Mouse (Mus musculus): ENCODE data around the gene Tmed4.
"Not testable (repeated sequence)": the region's sequence is repeated elsewhere in the genome, so short reads cannot be mapped to it uniquely, and the experiment has no call there.

The Tmed4 gene

DNA sequence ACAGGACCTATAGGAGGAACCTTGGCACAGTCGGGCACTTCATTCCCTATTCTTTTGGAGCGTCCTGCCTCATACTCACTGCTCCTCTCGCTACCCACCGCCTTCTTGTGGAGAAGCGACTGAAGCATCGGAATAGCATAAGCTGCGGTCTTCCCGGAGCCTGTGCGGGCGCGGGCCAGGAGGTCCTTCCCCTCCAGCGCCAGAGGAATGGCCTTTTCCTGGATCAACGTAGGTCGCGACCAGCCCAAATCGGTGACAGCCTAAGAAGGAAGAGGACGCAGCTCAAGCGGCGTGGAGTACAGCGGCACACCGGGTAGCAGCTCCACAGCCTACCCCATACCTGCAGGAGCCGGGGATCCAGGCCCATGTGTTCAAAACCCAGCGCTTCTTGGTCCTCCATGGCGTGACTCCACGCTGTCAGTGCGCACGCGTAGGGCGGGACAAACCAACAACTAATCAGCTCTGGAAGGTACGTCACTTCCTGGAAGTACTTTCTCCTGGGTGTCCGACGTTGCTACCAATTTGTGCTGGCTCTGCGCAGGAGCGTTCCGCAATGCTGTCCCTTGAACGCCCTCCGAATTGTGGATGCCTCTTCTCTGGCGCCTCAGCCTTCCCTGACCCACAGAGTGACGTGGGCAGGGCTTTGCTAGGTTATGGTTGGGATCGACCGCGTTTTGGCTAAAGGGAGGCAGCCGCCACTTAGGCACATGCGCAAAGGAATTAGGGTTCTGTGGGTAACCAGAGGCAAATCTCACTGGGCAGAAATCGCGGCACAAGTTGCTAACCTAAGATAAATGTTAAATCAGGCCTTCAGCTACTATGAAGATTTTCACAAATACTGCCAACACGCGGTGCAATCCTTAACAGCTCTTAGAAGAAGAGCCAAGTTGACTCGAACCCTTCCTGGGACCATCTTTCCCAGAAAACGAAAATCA is 7.1 kb downstream of the Tmed4 start, which contains the start of gene Ddx56:
Ddx56 (minus strand) TSS at position 453 of the 935 bp plus-strand sequence.
- DNase-seq = peak; percentile 87

DNA sequence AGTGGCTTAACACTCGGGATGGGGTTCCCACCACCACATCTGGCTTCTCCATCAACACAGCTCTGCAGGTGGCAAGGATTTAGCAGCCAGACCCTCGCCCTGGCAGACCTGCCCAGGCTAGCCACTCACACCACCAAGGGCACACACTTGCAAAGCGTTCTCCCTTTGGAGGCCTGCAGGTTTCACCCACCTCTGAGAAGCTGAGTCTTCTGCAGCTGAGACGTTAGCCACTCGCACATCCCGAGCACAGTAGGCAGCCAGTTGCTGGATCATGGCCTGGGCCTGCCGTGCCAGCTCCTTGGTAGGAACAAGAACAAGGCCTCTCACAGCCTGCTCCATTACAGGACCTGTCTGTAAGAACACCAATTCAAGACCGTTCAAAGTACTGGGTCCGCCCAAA is 8.0 kb downstream of the Tmed4 start:
- DNase-seq = no peak

DNA sequence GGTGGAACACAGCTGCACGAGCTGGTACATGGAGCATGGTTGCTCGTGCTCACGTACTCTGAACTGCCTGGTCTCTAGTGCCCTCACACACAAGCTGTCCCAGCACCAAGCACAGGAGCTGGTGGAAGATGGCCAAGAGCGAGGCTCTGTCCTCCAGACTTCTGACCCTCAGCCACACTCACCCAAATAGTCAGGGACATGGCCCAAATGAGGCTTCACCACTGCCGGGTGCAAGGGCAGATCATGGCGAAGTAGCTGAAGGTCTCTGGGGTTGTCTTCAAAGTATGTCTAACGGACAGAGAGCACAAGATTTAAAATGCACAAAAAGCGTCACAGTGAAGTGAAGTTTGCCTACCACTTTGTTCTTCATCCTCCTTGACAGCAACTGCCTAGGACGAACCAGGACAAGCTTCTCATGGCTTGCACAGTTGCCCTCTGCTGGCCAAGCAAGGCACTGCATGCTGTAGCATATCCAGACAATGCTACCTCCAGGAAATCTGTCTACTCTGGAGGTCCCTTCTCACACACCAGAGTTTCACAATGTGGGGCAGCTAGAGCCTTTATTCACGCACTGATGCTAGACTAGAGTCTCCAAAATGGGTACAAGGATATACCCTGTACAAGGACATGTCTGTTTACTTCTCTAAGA is 13.1 kb downstream of the Tmed4 start:
- peak; percentile 85 for DNase-seq

DNA sequence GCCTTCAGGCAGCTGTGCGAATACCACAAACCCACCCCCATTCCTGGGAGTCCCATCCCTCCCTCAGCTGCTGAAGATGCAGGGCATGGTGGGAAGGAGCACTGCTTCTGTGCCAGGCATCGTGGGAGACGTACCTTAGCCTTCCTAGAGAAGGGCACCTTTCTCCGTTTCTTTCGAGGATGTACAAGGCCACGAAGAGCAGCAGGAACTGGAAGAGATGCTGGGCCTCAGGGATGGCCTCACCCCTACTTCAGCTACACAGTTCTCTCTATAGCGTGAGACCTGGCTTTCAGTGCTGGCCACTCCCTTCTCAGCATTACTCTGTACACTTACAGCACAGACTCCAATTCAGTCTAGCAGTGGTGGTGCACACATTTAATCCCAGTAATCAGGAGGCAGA is 15.3 kb downstream of the Tmed4 start:
- DNase-seq = no peak

DNA sequence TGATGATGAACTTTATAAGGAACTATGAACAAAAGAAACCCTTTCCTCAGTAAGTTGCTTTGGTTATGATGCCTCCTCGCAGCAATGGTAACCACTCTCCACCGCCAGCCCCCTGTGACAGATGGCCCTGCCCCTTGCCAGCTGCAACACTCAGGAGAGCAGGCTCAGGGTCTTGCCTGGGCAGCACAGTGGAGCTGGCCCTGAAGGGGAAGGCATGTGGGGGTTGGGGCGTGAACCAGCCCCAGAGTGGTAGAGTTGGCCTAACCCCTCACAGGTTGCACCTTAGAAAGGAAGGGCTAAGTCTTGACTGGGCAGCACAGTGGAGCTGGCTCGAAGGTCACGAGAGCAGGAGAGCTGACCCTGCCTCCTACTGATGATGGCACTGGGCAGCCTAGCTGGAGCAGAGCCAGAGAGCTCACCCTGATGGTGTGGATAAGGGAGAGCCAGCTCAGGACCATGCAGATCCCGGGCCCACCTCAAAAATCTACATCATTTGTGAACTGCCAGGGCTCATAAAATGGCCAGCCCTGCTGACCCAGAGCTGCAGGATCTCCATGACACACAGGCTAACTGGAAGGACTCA is 18.1 kb downstream of the Tmed4 start:
- DNase-seq = no peak

DNA sequence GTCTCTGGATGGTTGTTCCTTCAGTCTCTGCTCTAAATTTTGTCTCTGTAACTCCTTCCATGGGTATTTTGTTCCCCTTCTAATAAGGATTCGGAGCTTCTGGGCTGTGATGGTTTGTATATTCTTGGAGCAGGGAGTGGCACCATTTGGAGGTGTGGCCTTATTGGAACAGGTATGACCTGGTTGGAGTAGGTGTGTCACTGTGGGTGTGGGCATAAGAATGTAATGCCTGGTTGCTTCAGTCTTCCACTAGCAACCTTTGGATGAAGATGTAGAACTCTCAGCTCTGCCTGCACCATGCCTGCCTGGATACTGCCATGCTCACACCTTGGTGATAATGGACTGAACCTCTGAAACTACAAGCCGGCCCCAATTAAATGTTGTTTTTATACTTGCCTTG is 20.1 kb downstream of the Tmed4 start:
- not testable (repeated sequence) for DNase-seq

DNA sequence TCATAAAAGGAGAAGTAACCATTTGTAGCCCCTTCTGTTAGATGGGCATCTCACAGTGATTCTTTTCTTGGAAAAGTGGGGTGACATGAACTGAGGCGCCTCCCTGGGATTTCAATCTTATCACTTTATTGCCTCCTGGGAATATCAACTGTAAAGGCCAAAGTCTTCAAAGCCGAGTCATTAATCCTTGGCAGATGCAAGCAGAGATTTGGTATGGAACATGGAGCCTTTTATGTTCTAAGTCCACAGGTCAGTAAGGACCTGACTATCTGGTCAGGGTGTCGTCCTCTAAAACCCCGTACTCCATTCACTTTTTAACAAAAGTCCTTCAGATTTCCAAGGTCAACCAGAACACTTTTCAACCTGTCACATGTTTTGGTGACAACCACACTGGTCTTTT is 21.8 kb downstream of the Tmed4 start:
- no peak for DNase-seq

DNA sequence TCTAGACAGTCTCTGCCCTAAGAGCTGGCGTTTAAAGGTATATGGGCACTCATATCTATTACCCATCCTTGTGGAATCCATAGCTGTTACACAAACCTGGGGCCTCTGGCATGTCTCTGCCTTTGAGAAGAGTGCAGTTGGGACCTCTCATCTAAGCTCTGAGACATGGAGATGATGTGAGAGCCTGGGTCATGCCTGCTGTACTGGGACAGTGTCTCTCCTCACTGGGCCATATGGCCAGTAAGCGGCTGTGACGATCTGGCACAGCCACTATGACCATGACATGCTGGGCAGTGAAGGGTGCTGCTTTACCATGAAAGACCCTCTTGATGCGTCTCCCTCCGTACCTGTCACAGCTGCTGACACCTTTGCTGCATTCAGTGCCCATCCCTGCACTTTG is 22.4 kb downstream of the Tmed4 start:
- DNase-seq = no peak

DNA sequence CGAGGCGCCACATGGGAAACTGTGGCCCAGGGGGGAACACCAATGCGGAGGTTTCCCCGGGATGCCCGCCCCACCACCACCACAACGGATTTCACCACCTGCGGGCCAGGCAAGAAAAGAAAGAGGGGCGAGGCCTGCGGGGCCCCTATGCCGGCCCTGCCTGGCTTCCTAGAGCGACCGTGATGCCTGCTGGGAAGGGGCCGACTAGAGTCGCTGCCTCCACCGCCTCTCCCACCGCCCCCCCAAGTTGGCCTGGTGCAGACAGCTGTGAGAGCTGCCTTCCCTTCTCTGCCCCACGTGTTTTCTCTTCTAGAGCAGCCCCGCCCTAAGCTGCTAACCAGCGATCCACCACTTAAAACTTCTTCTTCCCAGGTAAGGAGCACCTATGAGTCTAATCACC is 30.0 kb downstream of the Tmed4 start:
- no peak for DNase-seq

DNA sequence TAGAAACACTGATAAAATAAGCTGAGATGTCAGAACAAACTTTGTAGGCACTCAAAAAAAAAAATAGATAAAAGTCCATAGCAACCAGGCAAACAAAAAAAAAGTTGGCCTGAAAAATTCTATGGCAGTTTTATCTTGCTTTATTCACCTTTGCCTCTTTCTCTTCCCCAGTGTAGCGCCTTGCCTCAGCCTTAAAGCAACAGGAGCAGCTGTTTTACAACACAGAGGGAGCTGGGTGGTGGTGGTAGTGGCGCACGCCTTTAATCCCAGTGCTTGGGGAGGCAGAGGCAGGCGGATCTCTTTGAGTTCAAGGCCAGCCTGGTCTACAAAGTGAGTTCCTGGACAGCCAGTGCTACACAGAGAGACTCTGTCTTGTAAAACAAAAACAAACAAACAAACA is 41.6 kb downstream of the Tmed4 start:
- no peak for DNase-seq

DNA sequence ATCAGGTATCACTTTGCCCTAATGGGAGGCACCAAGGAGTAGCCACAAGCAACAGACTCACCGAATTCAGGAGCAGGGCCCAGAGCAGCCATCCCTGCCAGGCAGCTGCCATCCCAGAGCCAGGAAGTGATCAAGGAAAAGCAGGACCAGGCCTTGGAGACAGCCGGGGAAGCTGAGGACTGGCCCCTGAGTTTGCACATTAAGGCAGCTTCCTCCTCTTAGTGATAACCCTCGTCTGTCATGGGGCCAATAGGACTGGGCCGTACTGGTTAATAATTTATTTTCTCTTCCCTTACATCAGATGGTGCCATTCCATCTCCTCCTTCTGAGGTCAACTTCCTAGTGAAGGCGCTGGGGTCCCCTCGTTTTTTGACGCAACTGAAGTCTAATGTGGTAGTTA is 44.7 kb downstream of the Tmed4 start, which contains the start of gene Npc1l1:
Npc1l1 (minus strand) TSS at position 132 of the 400 bp plus-strand sequence.
- no peak for DNase-seq

DNA sequence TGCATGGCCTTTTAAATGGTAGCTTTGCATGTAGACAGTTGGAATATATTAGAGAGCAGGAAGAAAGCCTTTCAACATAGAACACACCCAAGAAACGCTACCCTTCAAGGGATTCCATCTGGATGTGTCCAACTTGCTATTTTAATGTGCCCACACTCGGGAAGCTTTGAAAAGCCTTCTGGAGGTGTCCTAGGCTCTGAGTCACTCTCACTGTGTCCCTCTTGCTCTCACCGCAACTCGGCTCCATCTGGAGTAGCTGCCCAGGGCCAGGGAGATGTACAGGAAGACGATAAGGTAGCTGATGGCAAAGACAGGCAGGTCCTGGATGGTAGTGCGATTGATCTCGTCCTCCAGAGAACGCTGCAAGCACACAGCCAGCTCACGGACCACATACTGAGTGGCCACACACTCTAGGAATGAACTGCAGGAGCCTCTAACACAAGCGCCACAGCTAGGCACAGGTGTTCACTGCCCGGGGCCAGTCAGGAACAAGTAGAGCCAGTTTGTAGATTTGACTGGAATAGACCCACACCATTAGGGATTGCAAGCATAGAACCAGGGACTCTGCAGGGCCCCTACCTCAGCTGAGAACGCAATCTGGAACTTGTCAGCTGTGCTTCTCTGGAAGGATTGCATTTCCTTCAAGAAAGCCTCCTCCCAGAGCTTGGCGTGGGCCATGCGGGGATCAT is 50.0 kb downstream of the Tmed4 start:
- DNase-seq = no peak

DNA sequence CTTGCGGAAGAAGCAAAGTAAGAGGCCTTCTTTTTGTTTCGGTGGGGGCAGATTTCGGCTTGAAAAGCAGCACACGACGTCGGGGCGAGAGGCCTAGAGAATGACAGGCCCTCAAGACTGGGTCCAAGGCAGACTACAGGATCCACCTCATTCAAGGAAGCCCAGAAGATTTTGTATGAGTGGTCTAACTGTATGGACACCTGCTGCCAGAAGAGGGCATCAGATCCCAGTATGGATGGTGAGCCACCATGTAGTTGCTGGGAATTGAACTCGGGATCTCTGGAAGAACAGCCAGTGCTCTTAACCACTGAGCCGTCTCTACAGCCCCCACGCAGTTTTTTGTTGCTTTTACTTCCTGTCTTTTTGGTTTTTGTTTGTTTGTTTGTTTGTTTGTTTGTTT is 52.5 kb downstream of the Tmed4 start:
- no peak for DNase-seq
